Mouse (Mus musculus) embryonic facial prominence, embryonic 10.5 days (tissue): ENCODE measurements at regions not wholly inside any gene's neighbourhood (a gene's known extent, or its start where the extent isn't known, plus 50 kb on each side); places are given as distances from the start of the nearest gene placed in this dataset.
A peak's percentile ranks its signal among the peaks of the same experiment; 100 is the strongest.

Source experiments
- DNase-seq: peaks from one replicate; pipeline ENCODE4 v3.0.0-alpha.2; 2017; ENCODE audit warnings: low spot score
- H3K27ac ChIP-seq: fragments of 300-500 bp; sonication (generic); replicated peaks from 2 replicates; pipeline ENCODE4 v1.5.1; 2016; ENCODE audit warnings: mild to moderate bottlenecking
- H3K27me3 ChIP-seq: fragments of 300-500 bp; sonication (generic); replicated peaks from 2 replicates; pipeline ENCODE4 v1.6.1; 2016; ENCODE audit warnings: low read depth, mild to moderate bottlenecking; ENCODE audit not compliant: poor library complexity, severe bottlenecking
- H3K36me3 ChIP-seq: fragments of 300-500 bp; sonication (generic); replicated peaks from 2 replicates; pipeline ENCODE4 v1.6.1; 2016; ENCODE audit warnings: mild to moderate bottlenecking, moderate library complexity
- H3K4me1 ChIP-seq: fragments of 300-500 bp; sonication (generic); 2 replicates; pipeline ENCODE4 v1.6.1; 2016
- H3K4me3 ChIP-seq: fragments of 300-500 bp; sonication (generic); 2 replicates; pipeline ENCODE4 v1.5.1; 2016; ENCODE audit warnings: mild to moderate bottlenecking, moderate library complexity
- H3K9me3 ChIP-seq: fragments of 300-500 bp; sonication (generic); 2 replicates; pipeline ENCODE4 v1.6.1; 2016; ENCODE audit warnings: mild to moderate bottlenecking
- WGBS: fragments of 180-500 bp; shearing (Covaris S2); methylation state at CpG from one replicate; pipeline ENCODE4 v1.1.7; 2016; 5-methylcytosine and 5-hydroxymethylcytosine counted together

GRCm38 (mm10) chr9:26505941-26506340 is 227.6 kb upstream of the B3gat1 start:
- Histone ChIP-seq H3K27me3 (no peaks in the 10 kb centered on the region), H3K36me3 (no peaks in the 10 kb centered on the region), H3K4me3 (no peak overlapping the region), H3K27ac (no peak overlapping the region), H3K9me3 (no peaks in the 10 kb centered on the region), H3K4me1 (no peaks in the 10 kb centered on the region)
- 88% methylated on average over 2 of the region's 2 CpGs for WGBS
- no peak for DNase-seq

GRCm38 (mm10) chr9:26518651-26519050 is 214.9 kb upstream of the B3gat1 start:
- DNase-seq: no peak
- Histone ChIP-seq H3K4me1 (peaks cover 8% of the 10 kb centered on the region), H3K27ac (no peak overlapping the region), H3K27me3 (no peaks in the 10 kb centered on the region), H3K4me3 (no peak overlapping the region), H3K36me3 (no peaks in the 10 kb centered on the region), H3K9me3 (no peaks in the 10 kb centered on the region)
- 58% methylated on average over 2 of the region's 2 CpGs for WGBS

- no peaks in the 10 kb centered on the region for H3K36me3 ChIP-seq
- H3K27me3 ChIP-seq: no peaks in the 10 kb centered on the region
- peaks cover 8% of the 10 kb centered on the region for H3K4me1 ChIP-seq
- H3K9me3 ChIP-seq: no peaks in the 10 kb centered on the region
- H3K4me3 ChIP-seq: no peak overlapping the region
- peak; percentile 11 for DNase-seq
- WGBS: 45% methylated on average over 5 of the region's 5 CpGs
- no peak overlapping the region for H3K27ac ChIP-seq
Measured at GRCm38 (mm10) chr9:26519581-26520501, 213.7 kb upstream of the B3gat1 start.

GRCm38 (mm10) chr9:26524089-26524488 is 209.4 kb upstream of the B3gat1 start:
- Histone ChIP-seq H3K4me3 (no peak overlapping the region), H3K36me3 (no peaks in the 10 kb centered on the region), H3K27ac (no peak overlapping the region), H3K27me3 (no peaks in the 10 kb centered on the region; the same call in 1 of the 2 replicates), H3K4me1 (peaks cover 8% of the 10 kb centered on the region), H3K9me3 (no peaks in the 10 kb centered on the region)
- no peak for DNase-seq
- WGBS: 59% methylated on average over 1 of the region's 1 CpGs

GRCm38 (mm10) chr9:26528761-26529160 is 204.8 kb upstream of the B3gat1 start:
- H3K4me3 ChIP-seq: no peak overlapping the region
- DNase-seq: no peak
- WGBS: 5% methylated on average over 3 of the region's 3 CpGs
- H3K9me3 ChIP-seq: no peaks in the 10 kb centered on the region
- peaks cover 12% of the 10 kb centered on the region for H3K27me3 ChIP-seq
- no peaks in the 10 kb centered on the region for H3K36me3 ChIP-seq
- H3K27ac ChIP-seq: no peak overlapping the region
- H3K4me1 ChIP-seq: no peaks in the 10 kb centered on the region

- Histone ChIP-seq H3K9me3 (no peaks in the 10 kb centered on the region), H3K27ac (no peak overlapping the region), H3K4me3 (no peak overlapping the region), H3K36me3 (no peaks in the 10 kb centered on the region), H3K27me3 (0 out of 2 replicates have a peak, but pooled peaks cover 4% of the 10 kb centered on the region), H3K4me1 (no peaks in the 10 kb centered on the region)
- DNase-seq: no peak
- WGBS: 90% methylated on average over 2 of the region's 2 CpGs
Measured at GRCm38 (mm10) chr9:26539042-26539441, 194.5 kb upstream of the B3gat1 start.

- H3K27me3 ChIP-seq: no peaks in the 10 kb centered on the region
- 73% methylated on average over 4 of the region's 4 CpGs for WGBS
- no peaks in the 10 kb centered on the region for H3K4me1 ChIP-seq
- no peak overlapping the region for H3K27ac ChIP-seq
- H3K9me3 ChIP-seq: no peaks in the 10 kb centered on the region
- no peaks in the 10 kb centered on the region for H3K36me3 ChIP-seq
- DNase-seq: no peak
- no peak overlapping the region for H3K4me3 ChIP-seq
Measured at GRCm38 (mm10) chr9:26548328-26548922, 185.1 kb upstream of the B3gat1 start.

GRCm38 (mm10) chr9:26549118-26549517 is 184.4 kb upstream of the B3gat1 start:
- WGBS: 82% methylated on average over 4 of the region's 4 CpGs
- no peak for DNase-seq
- Histone ChIP-seq H3K27ac (no peak overlapping the region), H3K36me3 (no peaks in the 10 kb centered on the region), H3K27me3 (no peaks in the 10 kb centered on the region), H3K9me3 (no peaks in the 10 kb centered on the region), H3K4me1 (no peaks in the 10 kb centered on the region), H3K4me3 (no peak overlapping the region)

GRCm38 (mm10) chr9:26549551-26549950 is 184.0 kb upstream of the B3gat1 start:
- WGBS: 83% methylated on average over 2 of the region's 2 CpGs
- Histone ChIP-seq H3K36me3 (no peaks in the 10 kb centered on the region), H3K27me3 (no peaks in the 10 kb centered on the region), H3K4me1 (no peaks in the 10 kb centered on the region), H3K27ac (no peak overlapping the region), H3K4me3 (no peak overlapping the region), H3K9me3 (no peaks in the 10 kb centered on the region)
- no peak for DNase-seq

GRCm38 (mm10) chr9:26575990-26576389 is 157.5 kb upstream of the B3gat1 start:
- Histone ChIP-seq H3K4me3 (no peak overlapping the region), H3K4me1 (no peaks in the 10 kb centered on the region), H3K27ac (no peak overlapping the region), H3K27me3 (no peaks in the 10 kb centered on the region), H3K36me3 (no peaks in the 10 kb centered on the region), H3K9me3 (no peaks in the 10 kb centered on the region)
- 83% methylated on average over 6 of the region's 6 CpGs for WGBS
- no peak for DNase-seq

- Histone ChIP-seq H3K36me3 (no peaks in the 10 kb centered on the region), H3K4me3 (no peak overlapping the region), H3K27me3 (no peaks in the 10 kb centered on the region), H3K9me3 (no peaks in the 10 kb centered on the region), H3K4me1 (no peaks in the 10 kb centered on the region), H3K27ac (no peak overlapping the region)
- 82% methylated on average over 1 of the region's 1 CpGs for WGBS
- DNase-seq: no peak
Measured at GRCm38 (mm10) chr9:26601979-26602378, 131.5 kb upstream of the B3gat1 start.

- no peak overlapping the region for H3K27ac ChIP-seq
- DNase-seq: no peak
- WGBS: 91% methylated on average over 3 of the region's 3 CpGs
Measured at GRCm38 (mm10) chr9:26604552-26604951, 129.0 kb upstream of the B3gat1 start.

More at GRCm38 (mm10) chr9:26604552-26604951, 129.0 kb upstream of the B3gat1 start:
- Histone ChIP-seq H3K9me3 (no peaks in the 10 kb centered on the region), H3K4me3 (no peak overlapping the region), H3K4me1 (no peaks in the 10 kb centered on the region), H3K27me3 (no peaks in the 10 kb centered on the region), H3K36me3 (no peaks in the 10 kb centered on the region)
